Mouse (Mus musculus) heart, postnatal 0 days (tissue): ENCODE results near the gene Gm14226.

Source experiments
- CTCF ChIP-seq: IDR thresholded peaks from 2 replicates; pipeline ENCODE4 v1.5.1; 2016; ENCODE audit warnings: antibody characterized with exemption, control low read depth, low read depth
- EP300 ChIP-seq: IDR thresholded peaks from 2 replicates; pipeline ENCODE4 v1.6.1; 2016; ENCODE audit warnings: antibody characterized with exemption, low read depth

DNA sequence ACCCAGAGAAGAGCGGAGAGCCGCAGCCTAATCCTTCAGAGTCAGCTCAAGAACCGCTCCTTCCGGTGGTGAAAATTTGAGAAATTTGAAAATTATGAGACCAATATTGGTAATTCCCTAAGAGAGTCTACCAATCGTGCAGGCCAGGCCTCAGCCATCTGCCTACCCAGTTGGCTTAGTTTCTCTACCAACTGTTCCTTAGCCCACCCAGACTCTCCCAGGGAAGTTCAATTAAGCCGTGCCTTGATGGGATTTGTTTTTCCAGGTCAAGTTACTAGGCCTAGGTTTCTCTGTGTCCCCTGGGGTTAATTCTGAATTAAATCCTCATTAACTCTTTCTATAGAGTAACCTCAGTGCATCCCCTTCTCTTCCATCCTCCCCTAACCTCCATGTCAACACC lies 5.1 kb upstream of the Gm14226 start:
- TF ChIP-seq CTCF = no peak
- no peak for TF ChIP-seq EP300
